Mouse (Mus musculus) bone marrow macrophage, adult 2 months (primary cell): ENCODE measurements at regions not wholly inside any gene's neighbourhood (a gene's known extent, or its start where the extent isn't known, plus 50 kb on each side); places are given as distances from the start of the nearest gene placed in this dataset.

ENCODE experiments used
- H3K27ac ChIP-seq: 2 replicates; pipeline ENCODE4 v1.5.1; 2012; ENCODE audit warnings: low read depth, low read length; ENCODE audit not compliant: insufficient read depth
- H3K4me1 ChIP-seq: 2 replicates; pipeline ENCODE4 v1.6.1; 2012; ENCODE audit warnings: low read length; ENCODE audit not compliant: control insufficient read depth, insufficient read depth
- H3K4me3 ChIP-seq: 2 replicates; pipeline ENCODE4 v1.5.1; 2012; ENCODE audit warnings: mild to moderate bottlenecking, low read length, moderate library complexity; ENCODE audit not compliant: insufficient read depth
- CTCF ChIP-seq: IDR thresholded peaks from 2 replicates; pipeline ENCODE4 v1.5.1; 2012; ENCODE audit warnings: low read depth, mild to moderate bottlenecking, low read length, moderate library complexity
- POLR2A ChIP-seq: IDR thresholded peaks from 2 replicates; pipeline ENCODE4 v1.6.1; 2012; ENCODE audit warnings: mild to moderate bottlenecking, low read depth, low read length, borderline replicate concordance

DNA sequence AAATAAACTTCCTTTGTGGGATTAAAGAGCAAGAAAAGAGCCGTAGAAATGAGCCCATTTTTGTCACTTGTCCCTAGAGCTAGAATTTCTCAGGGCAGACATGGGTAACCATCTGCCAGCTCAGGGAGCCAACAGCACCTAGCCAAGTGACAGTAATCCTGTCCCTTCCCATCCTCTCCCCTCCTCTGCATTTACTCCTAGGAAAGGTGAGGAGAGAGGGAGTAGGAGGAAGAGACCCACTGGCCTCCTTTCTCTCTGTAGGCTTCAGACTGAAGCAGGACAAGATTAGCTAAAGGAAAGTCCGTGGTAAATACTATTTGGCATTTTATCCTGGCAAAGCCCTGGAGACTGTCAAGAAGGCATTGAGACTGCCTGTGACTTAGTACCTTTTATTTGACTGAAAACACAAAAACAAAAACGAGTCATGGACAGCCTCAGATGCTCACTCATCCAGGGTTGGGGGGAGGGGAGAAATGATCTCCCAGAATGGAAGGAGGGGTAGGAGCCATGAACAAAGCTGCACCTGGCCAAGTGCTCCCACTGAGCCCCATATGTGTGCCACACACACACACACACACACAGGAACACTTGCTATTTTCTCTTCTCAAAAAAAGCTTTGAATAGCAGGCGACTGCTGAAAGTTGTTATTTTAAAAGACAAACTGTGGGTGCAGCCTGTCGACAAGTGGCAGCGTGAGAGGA is 136.6 kb upstream of the Zfand5 start:
- H3K4me3 ChIP-seq: no peak overlapping the region
- H3K27ac ChIP-seq: no peak overlapping the region
- H3K4me1 ChIP-seq: peaks cover 6% of the 10 kb centered on the region; the same call in 1 of the 2 replicates
- TF ChIP-seq CTCF (no peak), POLR2A (no peak)

DNA sequence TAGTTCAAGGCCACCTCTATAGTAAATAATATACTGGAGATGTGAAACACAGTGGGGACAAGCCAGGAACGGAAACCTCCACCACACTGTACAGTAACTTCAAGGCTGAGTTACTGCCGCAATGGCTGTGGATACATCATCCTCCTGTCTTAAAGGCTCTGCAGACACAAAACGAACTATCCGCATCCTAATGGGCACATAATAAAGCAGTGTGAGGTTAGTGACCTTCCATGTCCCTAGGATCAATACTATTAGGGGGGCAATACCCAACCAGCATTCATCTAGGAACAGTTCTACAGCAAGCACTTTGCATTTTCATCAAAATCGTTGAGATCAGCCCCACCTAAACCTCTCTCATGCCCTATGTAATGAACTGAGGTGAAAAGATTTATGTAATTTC is 142.4 kb upstream of the Zfand5 start:
- H3K27ac ChIP-seq: no peak overlapping the region
- TF ChIP-seq CTCF: no peak
- no peak for TF ChIP-seq POLR2A
- peaks cover 14% of the 10 kb centered on the region for H3K4me1 ChIP-seq
- H3K4me3 ChIP-seq: no peak overlapping the region

DNA sequence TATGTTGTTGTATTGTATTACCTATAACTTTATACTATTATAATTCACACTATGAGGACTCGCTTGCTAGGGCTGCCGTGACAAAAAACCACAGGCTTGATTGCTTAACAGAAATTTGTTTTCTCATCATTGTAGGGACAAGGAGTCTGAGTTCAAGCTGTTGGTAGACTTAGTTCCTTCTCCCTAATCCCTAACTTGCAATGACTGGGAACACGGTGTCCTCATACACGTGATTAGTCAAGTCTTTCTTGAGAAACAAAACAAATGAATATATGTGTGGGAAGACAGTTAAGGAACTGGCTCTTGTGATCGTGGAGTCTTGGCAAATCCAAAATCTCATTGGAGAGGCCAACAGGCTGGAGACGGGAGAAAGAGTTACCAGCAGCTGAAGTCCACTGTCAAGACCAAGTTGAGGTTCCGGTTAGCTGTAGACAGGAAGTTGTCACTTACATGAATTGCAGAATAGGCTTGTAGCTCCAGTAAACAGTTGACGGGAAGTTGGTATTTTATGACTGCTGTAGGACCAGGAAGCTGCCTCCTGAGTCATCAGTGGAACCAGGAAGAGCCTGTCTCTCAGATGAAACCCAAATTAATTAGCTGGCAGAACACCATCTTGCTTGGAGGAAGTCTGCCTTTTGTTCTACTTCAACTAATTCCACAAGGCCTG is 144.9 kb upstream of the Zfand5 start:
- TF ChIP-seq POLR2A (no peak), CTCF (no peak)
- Histone ChIP-seq H3K27ac (peak overlapping the region; percentile 91), H3K4me3 (0 out of 2 replicates have a peak overlapping the region, but pooled peaks have one; percentile 14), H3K4me1 (peaks cover 14% of the 10 kb centered on the region)

DNA sequence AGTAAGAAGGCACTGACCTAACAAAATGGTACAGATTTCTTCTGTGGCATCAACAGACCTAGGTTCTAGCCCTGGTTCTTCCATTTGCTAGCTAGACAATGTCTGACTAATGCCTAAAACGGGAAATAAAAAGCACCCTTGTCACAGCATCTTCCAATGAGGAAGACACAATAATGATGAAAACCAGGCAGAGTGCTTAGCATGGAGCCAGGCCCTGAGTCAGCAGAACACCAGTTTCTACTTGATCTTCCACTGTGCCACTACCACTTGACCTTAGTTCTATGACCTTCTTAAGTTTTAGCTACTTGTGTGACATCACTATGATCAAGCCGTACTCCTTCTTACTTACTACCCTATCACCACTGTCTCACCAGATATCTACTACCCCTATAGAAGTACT is 145.4 kb upstream of the Zfand5 start:
- Histone ChIP-seq H3K27ac (peak overlapping the region; percentile 91), H3K4me3 (no peak overlapping the region)
- no peak for TF ChIP-seq POLR2A
- TF ChIP-seq CTCF: no peak

DNA sequence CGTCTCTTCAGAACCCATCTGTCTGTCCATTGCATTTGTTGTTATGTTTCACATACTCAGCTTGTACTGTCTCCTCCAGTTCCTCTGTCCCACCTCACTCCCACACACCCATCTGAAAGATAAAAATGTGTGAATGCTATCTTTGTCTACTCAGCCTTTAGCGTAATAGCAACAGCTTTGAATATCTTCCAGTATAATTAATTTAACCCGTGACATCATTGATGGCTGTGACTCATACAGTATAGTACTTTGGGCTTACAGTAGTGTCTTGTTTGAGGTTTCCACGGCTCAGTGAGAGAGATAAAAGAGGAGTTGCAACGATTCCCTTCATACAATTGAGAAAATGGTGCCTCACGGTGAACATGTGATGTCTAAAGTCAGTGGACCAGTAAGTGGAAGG is 152.6 kb upstream of the Zfand5 start:
- H3K27ac ChIP-seq: no peak overlapping the region
- no peak overlapping the region for H3K4me3 ChIP-seq
- no peak for TF ChIP-seq POLR2A
- TF ChIP-seq CTCF: no peak
- H3K4me1 ChIP-seq: peaks cover 19% of the 10 kb centered on the region

More for the DNA sequence above, 145.4 kb upstream of the Zfand5 start:
- peaks cover 14% of the 10 kb centered on the region for H3K4me1 ChIP-seq

DNA sequence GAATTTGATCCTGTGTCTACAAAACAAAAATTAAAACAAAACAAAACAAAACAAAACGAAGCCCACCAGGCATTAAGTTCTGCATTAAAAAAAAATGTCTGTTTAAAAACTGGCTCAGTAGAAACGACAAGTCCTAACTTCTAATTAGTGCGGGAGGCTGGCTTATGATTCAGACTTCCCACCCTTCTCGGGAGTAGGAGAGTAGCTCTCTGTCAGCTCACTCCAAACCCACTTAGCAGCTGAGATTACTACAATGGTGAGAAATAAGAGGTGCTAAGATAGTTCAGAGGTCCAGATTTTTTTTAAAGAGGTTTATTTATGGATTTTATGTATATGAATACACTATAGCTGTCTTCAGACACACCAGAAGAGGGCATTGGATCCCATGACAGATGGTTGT is 153.3 kb upstream of the Zfand5 start:
- no peak overlapping the region for H3K4me3 ChIP-seq
- peaks cover 24% of the 10 kb centered on the region for H3K4me1 ChIP-seq
- TF ChIP-seq CTCF (no peak), POLR2A (no peak)
- H3K27ac ChIP-seq: no peak overlapping the region

DNA sequence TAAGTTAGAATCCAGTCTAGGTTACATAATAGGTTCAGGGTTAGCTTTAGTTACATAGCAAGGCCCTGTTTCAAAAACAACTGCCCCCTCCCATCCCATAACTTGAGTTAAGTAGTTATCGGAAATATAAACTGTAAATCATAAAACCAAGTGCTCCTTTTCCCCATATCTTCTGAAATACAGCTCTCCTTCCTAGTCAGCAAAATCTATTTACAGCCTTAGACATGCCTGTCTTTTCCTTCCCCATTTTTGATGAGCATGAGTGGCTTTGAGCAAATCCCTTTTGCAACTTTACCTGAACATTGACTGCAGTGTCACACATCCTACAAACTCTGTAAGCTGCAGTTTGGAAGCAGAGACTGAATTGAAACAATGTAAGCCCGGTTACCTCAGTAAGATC is 156.4 kb upstream of the Zfand5 start:
- no peak for TF ChIP-seq CTCF
- no peak for TF ChIP-seq POLR2A
- no peak overlapping the region for H3K4me3 ChIP-seq
- H3K27ac ChIP-seq: peak overlapping the region; percentile 67
- H3K4me1 ChIP-seq: peaks cover 25% of the 10 kb centered on the region

DNA sequence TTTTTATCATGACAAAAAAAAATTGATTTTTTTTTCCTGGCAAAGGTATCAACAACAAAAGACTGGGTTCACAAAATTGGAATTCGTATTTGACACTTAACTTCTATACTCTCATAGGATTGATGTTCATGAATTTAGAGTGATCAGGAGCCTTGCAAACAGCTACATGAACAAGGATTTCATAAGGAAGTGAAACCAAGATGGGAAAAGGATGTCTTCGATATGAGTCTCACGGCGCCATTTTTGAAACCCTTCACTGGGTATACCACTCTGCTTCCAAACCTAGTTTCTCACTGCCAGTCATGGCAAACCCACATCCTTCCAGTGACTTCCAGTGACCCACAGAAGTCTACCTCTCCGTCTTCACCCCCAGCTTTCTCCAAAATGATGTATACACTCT is 157.8 kb upstream of the Tmc1 start:
- no peak overlapping the region for H3K27ac ChIP-seq
- H3K4me1 ChIP-seq: peaks cover 33% of the 10 kb centered on the region
- no peak overlapping the region for H3K4me3 ChIP-seq
- no peak for TF ChIP-seq POLR2A
- no peak for TF ChIP-seq CTCF

DNA sequence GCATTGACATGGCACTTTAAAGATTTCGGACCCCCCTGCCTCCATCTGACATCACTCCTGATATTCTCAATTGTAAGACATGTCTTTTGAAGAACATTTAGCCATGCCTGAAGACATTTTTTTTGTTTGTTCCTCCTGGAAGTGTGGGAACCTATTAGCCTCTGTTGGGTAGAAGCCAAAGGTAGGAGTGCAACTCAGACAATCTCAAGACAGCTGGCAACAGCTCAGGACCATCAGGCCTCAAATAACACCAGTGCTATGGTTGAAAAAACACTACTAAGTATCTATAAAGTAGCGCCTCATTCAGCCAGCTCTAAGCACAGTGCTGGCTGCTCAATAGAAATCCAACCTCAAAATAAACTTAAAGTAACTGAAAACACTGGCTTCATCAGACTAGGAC is 154.3 kb upstream of the Tmc1 start:
- Histone ChIP-seq H3K4me1 (peaks cover 36% of the 10 kb centered on the region), H3K4me3 (no peak overlapping the region), H3K27ac (no peak overlapping the region)
- TF ChIP-seq POLR2A (no peak), CTCF (no peak)

DNA sequence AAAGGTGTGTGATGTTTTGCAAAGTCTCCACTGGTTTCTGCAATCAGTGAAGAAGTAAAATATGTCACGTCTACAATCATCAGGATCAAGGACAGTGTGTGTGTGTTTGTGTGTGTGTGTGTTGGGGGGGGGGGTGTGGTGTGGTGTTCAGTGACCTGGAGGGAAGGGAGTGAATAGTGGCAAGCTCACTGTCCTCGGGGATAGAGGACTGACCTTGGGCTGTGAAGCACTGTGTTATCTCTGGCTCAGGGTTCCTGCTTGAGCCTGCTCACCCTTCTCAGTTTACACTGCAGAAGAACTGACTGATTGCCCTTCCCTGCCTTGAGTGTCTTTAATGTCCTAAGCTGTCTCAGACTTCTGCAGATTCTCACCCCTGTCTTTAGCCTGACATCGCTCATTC is 153.7 kb upstream of the Tmc1 start:
- Histone ChIP-seq H3K4me1 (peaks cover 36% of the 10 kb centered on the region), H3K4me3 (no peak overlapping the region), H3K27ac (no peak overlapping the region)
- TF ChIP-seq CTCF: no peak
- TF ChIP-seq POLR2A: no peak
